Mouse (Mus musculus): ENCODE data around the gene Jpt2. TPM values are rescaled to one million over a fixed set of nuclear protein-coding genes. Genes with fewer than 3 reads are reported as not detected.
A peak's percentile ranks its signal among the peaks of the same experiment; 100 is the strongest.
"Not testable (repeated sequence)": the region's sequence is repeated elsewhere in the genome, so short reads cannot be mapped to it uniquely, and the experiment has no call there.

Gene Jpt2
- polyA plus RNA-seq, 1 experiment from 2014 or later: 201 TPM

DNA sequence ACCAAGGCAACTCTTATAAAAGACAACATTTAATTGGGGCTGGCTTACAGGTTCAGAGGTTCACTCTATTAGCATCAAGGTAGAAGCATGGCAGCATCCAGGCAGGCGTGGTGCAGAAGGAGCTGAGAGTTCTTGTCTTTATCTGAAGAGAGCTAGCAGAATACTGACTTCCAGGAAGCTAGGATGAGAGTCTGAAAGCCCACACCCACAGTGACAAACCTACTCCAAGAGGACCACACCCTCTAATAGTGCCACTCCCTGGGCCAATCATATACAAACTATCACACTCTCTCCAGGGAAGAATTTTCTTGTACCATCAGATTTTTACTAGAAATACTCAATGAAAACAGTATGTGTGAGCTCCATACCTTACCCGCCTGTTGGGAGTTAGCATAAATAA is 9.8 kb downstream of the Jpt2 start:
- Histone ChIP-seq H3K27ac (replicated peaks; ENCODE audit: low read depth, low read length) (no peak overlapping the region), H3K4me2 (ENCODE audit: low read depth, severe bottlenecking) (no peak overlapping the region), H3K4me1 (ENCODE audit: control insufficient read depth, insufficient read depth, low read length) (0 out of 2 replicates have a peak, but pooled peaks cover 2% of the 10 kb centered on the region), H3K9ac (ENCODE audit: low read length) (no peak overlapping the region), H3K9me3 (ENCODE audit: control insufficient read depth, low read length) (no peaks in the 10 kb centered on the region), H3K4me3 (ENCODE audit: low read depth, low read length) (no peak overlapping the region), H3K27me3 (ENCODE audit: control insufficient read depth, insufficient read depth, low read length) (no peaks in the 10 kb centered on the region), H3K36me3 (ENCODE audit: control insufficient read depth, insufficient read depth, low read length) (peaks cover 24% of the 10 kb centered on the region)
- ATAC-seq (ENCODE audit: insufficient number of reproducible peaks, low FRiP score, low TSS enrichment, low read depth) (no peak), DNase-seq (ENCODE audit: low spot score) (no peak)
- 94% methylated on average over 2 of the region's 2 CpGs for WGBS

DNA sequence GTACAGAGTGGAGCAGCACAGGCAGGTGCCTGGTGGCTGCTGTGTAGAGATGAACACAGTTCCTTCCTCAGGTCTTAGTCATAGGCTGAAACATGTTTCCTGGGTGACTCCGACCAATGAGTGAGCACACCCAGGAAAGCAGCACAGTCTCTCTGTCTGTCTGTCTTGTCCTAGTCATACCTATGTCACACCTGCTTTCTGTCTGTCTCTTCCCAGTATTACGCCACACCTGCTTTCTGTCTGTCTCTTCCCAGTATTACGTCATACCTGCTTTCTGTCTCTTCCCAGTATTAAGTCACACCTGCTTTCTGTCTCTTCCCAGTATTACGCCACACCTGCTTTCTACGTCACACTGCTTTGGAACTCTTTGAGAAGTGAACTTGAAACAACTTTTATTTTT is 12.3 kb downstream of the Jpt2 start:
- Histone ChIP-seq H3K27me3 (ENCODE audit: control insufficient read depth, insufficient read depth, low read length) (no peaks in the 10 kb centered on the region), H3K9me3 (ENCODE audit: control insufficient read depth, low read length) (no peaks in the 10 kb centered on the region), H3K4me3 (ENCODE audit: low read depth, low read length) (no peak overlapping the region), H3K9ac (ENCODE audit: low read length) (no peak overlapping the region), H3K27ac (replicated peaks; ENCODE audit: low read depth, low read length) (no peak overlapping the region), H3K4me2 (ENCODE audit: low read depth, severe bottlenecking) (no peak overlapping the region), H3K4me1 (ENCODE audit: control insufficient read depth, insufficient read depth, low read length) (0 out of 2 replicates have a peak, but pooled peaks cover 2% of the 10 kb centered on the region), H3K36me3 (ENCODE audit: control insufficient read depth, insufficient read depth, low read length) (peaks cover 25% of the 10 kb centered on the region)
- no peak for ATAC-seq (ENCODE audit: insufficient number of reproducible peaks, low FRiP score, low TSS enrichment, low read depth)
- no peak for DNase-seq (ENCODE audit: low spot score)
- WGBS: 97% methylated on average over 5 of the region's 5 CpGs

GRCm38 (mm10) chr17:24943589-24943988 is 16.9 kb downstream of the Jpt2 start:
- H3K9me3 ChIP-seq (ENCODE audit: control insufficient read depth, low read length); H3K27ac ChIP-seq (replicated peaks; ENCODE audit: low read depth, low read length); H3K4me3 ChIP-seq (ENCODE audit: low read depth, low read length); ATAC-seq (ENCODE audit: insufficient number of reproducible peaks, low FRiP score, low TSS enrichment, low read depth); DNase-seq (ENCODE audit: low spot score); H3K9ac ChIP-seq (ENCODE audit: low read length); H3K27me3 ChIP-seq (ENCODE audit: control insufficient read depth, insufficient read depth, low read length); H3K4me2 ChIP-seq (ENCODE audit: low read depth, severe bottlenecking); H3K4me1 ChIP-seq (ENCODE audit: control insufficient read depth, insufficient read depth, low read length): not testable (repeated sequence)
- WGBS: 93% methylated on average over 1 of the region's 1 CpGs
- H3K36me3 ChIP-seq (ENCODE audit: control insufficient read depth, insufficient read depth, low read length): peaks cover 17% of the 10 kb centered on the region

- peaks cover 17% of the 10 kb centered on the region for H3K36me3 ChIP-seq (ENCODE audit: control insufficient read depth, insufficient read depth, low read length)
- no peak overlapping the region for H3K4me3 ChIP-seq (ENCODE audit: low read depth, low read length)
- H3K9me3 ChIP-seq (ENCODE audit: control insufficient read depth, low read length): no peaks in the 10 kb centered on the region
- H3K27me3 ChIP-seq (ENCODE audit: control insufficient read depth, insufficient read depth, low read length): no peaks in the 10 kb centered on the region
- H3K4me2 ChIP-seq (ENCODE audit: low read depth, severe bottlenecking): no peak overlapping the region
- no peak overlapping the region for H3K27ac ChIP-seq (replicated peaks; ENCODE audit: low read depth, low read length)
- H3K4me1 ChIP-seq (ENCODE audit: control insufficient read depth, insufficient read depth, low read length): no peaks in the 10 kb centered on the region
- ATAC-seq (ENCODE audit: insufficient number of reproducible peaks, low FRiP score, low TSS enrichment, low read depth) (no peak), DNase-seq (ENCODE audit: low spot score) (no peak)
- no peak overlapping the region for H3K9ac ChIP-seq (ENCODE audit: low read length)
- 88% methylated on average over 7 of the region's 7 CpGs for WGBS
These were observed 17.5 kb downstream of the Jpt2 start for GRCm38 (mm10) chr17:24943036-24943435.

- H3K4me3 ChIP-seq (ENCODE audit: low read depth, low read length); H3K9me3 ChIP-seq (ENCODE audit: control insufficient read depth, low read length); ATAC-seq (ENCODE audit: insufficient number of reproducible peaks, low FRiP score, low TSS enrichment, low read depth); H3K27ac ChIP-seq (replicated peaks; ENCODE audit: low read depth, low read length); DNase-seq (ENCODE audit: low spot score); H3K27me3 ChIP-seq (ENCODE audit: control insufficient read depth, insufficient read depth, low read length); H3K4me2 ChIP-seq (ENCODE audit: low read depth, severe bottlenecking); H3K9ac ChIP-seq (ENCODE audit: low read length); H3K4me1 ChIP-seq (ENCODE audit: control insufficient read depth, insufficient read depth, low read length): not testable (repeated sequence)
- 19% methylated on average over 2 of the region's 2 CpGs for WGBS
- H3K36me3 ChIP-seq (ENCODE audit: control insufficient read depth, insufficient read depth, low read length): peaks cover 13% of the 10 kb centered on the region
These were observed 18.0 kb downstream of the Jpt2 start for GRCm38 (mm10) chr17:24942453-24942852.

DNA sequence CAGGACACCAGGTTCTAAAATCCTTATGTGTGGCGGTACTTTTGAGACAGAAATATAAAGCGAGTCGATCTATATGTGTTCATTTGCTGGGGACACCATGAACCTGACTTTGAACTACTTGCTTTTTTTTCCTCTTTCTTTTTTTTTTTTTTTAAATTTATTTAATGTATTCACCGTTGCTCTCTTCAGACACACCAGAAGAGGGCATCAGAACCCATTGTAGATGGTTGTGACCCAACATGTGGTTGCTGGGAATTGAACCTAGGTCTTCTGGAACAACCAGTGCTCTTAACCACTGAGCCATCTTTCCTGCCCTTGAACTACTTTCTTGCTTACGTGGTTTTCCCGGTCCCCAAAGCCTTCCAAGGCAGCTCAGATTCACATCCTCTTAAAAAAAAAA is 23.2 kb downstream of the Jpt2 start:
- Histone ChIP-seq H3K9ac (ENCODE audit: low read length) (peak overlapping the region; percentile 77), H3K27ac (replicated peaks; ENCODE audit: low read depth, low read length) (no peak overlapping the region), H3K27me3 (ENCODE audit: control insufficient read depth, insufficient read depth, low read length) (no peaks in the 10 kb centered on the region), H3K4me2 (ENCODE audit: low read depth, severe bottlenecking) (peak overlapping the region; percentile 69), H3K9me3 (ENCODE audit: control insufficient read depth, low read length) (no peaks in the 10 kb centered on the region), H3K4me3 (ENCODE audit: low read depth, low read length) (peak overlapping the region; percentile 93), H3K36me3 (ENCODE audit: control insufficient read depth, insufficient read depth, low read length) (no peaks in the 10 kb centered on the region), H3K4me1 (ENCODE audit: control insufficient read depth, insufficient read depth, low read length) (peaks cover 8% of the 10 kb centered on the region)
- ATAC-seq (ENCODE audit: insufficient number of reproducible peaks, low FRiP score, low TSS enrichment, low read depth) (no peak; the same call in 1 of the 2 replicates), DNase-seq (ENCODE audit: low spot score) (no peak)
- WGBS: 54% methylated on average over 6 of the region's 6 CpGs

- peak within 1 kb of the TSS; percentile 93 for H3K4me3 ChIP-seq (ENCODE audit: low read depth, low read length)
- H3K27me3 ChIP-seq (ENCODE audit: control insufficient read depth, insufficient read depth, low read length): no peaks in the 10 kb centered on the region
- H3K36me3 ChIP-seq (ENCODE audit: control insufficient read depth, insufficient read depth, low read length): no peaks in the 10 kb centered on the region
- H3K9me3 ChIP-seq (ENCODE audit: control insufficient read depth, low read length): no peaks in the 10 kb centered on the region
- DNase-seq (ENCODE audit: low spot score) (peak; percentile 95), ATAC-seq (ENCODE audit: insufficient number of reproducible peaks, low FRiP score, low TSS enrichment, low read depth) (peak; percentile 94)
- peaks cover 8% of the 10 kb centered on the region for H3K4me1 ChIP-seq (ENCODE audit: control insufficient read depth, insufficient read depth, low read length)
- H3K9ac ChIP-seq (ENCODE audit: low read length): peak within 1 kb of the TSS; percentile 77
- under 1% methylated on average over 78 of the region's 78 CpGs for WGBS
- peak within 1 kb of the TSS; percentile 69 for H3K4me2 ChIP-seq (ENCODE audit: low read depth, severe bottlenecking)
- H3K27ac ChIP-seq (replicated peaks; ENCODE audit: low read depth, low read length): no peak within 1 kb of the TSS; the same call in 1 of the 2 replicates
These were observed 23.9 kb downstream of the Jpt2 start, which contains the start of gene Mapk8ip3 for GRCm38 (mm10) chr17:24936259-24937237. Gene Mapk8ip3, minus strand, starts transcription at chr17:24936977.

- no peaks in the 10 kb centered on the region for H3K27me3 ChIP-seq (ENCODE audit: control insufficient read depth, insufficient read depth, low read length)
- H3K4me3 ChIP-seq (ENCODE audit: low read depth, low read length): peak overlapping the region; percentile 93
- DNase-seq (ENCODE audit: low spot score) (no peak), ATAC-seq (ENCODE audit: insufficient number of reproducible peaks, low FRiP score, low TSS enrichment, low read depth) (no peak)
- no peaks in the 10 kb centered on the region for H3K36me3 ChIP-seq (ENCODE audit: control insufficient read depth, insufficient read depth, low read length)
- peaks cover 8% of the 10 kb centered on the region for H3K4me1 ChIP-seq (ENCODE audit: control insufficient read depth, insufficient read depth, low read length)
- no peak overlapping the region for H3K27ac ChIP-seq (replicated peaks; ENCODE audit: low read depth, low read length)
- H3K4me2 ChIP-seq (ENCODE audit: low read depth, severe bottlenecking): peak overlapping the region; percentile 69
- H3K9ac ChIP-seq (ENCODE audit: low read length): peak overlapping the region; percentile 0; the same call in 1 of the 2 replicates
- H3K9me3 ChIP-seq (ENCODE audit: control insufficient read depth, low read length): no peaks in the 10 kb centered on the region
These were observed 24.8 kb downstream of the Jpt2 start for GRCm38 (mm10) chr17:24935666-24936065.

Data from limb, embryonic 11.5 days (tissue).